Mouse (Mus musculus) urinary bladder, postnatal 25 days (tissue): ENCODE measurements at regions not wholly inside any gene's neighbourhood (a gene's known extent, or its start where the extent isn't known, plus 50 kb on each side); places are given as distances from the start of the nearest gene placed in this dataset.

Source experiments
- DNase-seq: peaks from one replicate; pipeline ENCODE4 v3.0.0; 2022; ENCODE audit warnings: low spot score

- no peak for DNase-seq
These were observed 61.5 kb downstream of the Ccna1 start for GRCm38 (mm10) chr3:54993761-54994160.

- no peak for DNase-seq
These were observed 65.2 kb downstream of the Ccna1 start for GRCm38 (mm10) chr3:54990073-54990472.

- DNase-seq: peak; percentile 5
These were observed 65.9 kb downstream of the Ccna1 start for GRCm38 (mm10) chr3:54989358-54989757.

GRCm38 (mm10) chr3:54981488-54981887, 65.8 kb upstream of the Sertm1 start:
- no peak for DNase-seq

GRCm38 (mm10) chr3:54980312-54980711, 64.6 kb upstream of the Sertm1 start:
- no peak for DNase-seq

- DNase-seq: no peak
These were observed 49.8 kb upstream of the Sertm1 start for GRCm38 (mm10) chr3:54965512-54965911.
